Mouse (Mus musculus) forebrain, embryonic 10.5 days (tissue): ENCODE measurements around the gene Rbbp8nl. TPM values are rescaled to one million over a fixed set of nuclear protein-coding genes. Genes with fewer than 3 reads are reported as not detected.

Experiments
- DNase-seq: peaks from one replicate; pipeline ENCODE4 v3.0.0-alpha.2; 2017; ENCODE audit warnings: low spot score; ENCODE audit errors: extremely low spot score
- H3K27ac ChIP-seq: fragments of 300-500 bp; sonication (generic); 2 replicates; pipeline ENCODE4 v1.5.1; 2016; ENCODE audit warnings: mild to moderate bottlenecking
- H3K27me3 ChIP-seq: fragments of 300-500 bp; sonication (generic); 2 replicates; pipeline ENCODE4 v1.6.1; 2016; ENCODE audit warnings: mild to moderate bottlenecking; ENCODE audit not compliant: poor library complexity, severe bottlenecking
- H3K36me3 ChIP-seq: fragments of 300-500 bp; sonication (generic); replicated peaks from 2 replicates; pipeline ENCODE4 v1.6.1; 2016; ENCODE audit warnings: mild to moderate bottlenecking, moderate library complexity
- H3K4me1 ChIP-seq: fragments of 300-500 bp; sonication (generic); 2 replicates; pipeline ENCODE4 v1.6.1; 2016
- H3K4me3 ChIP-seq: fragments of 300-500 bp; sonication (generic); 2 replicates; pipeline ENCODE4 v1.5.1; 2016; ENCODE audit warnings: mild to moderate bottlenecking, moderate library complexity
- H3K9me3 ChIP-seq: fragments of 300-500 bp; sonication (generic); 2 replicates; pipeline ENCODE4 v1.6.1; 2016; ENCODE audit warnings: mild to moderate bottlenecking, moderate library complexity
- WGBS: fragments of 180-500 bp; shearing (Covaris S2); methylation state at CpG from one replicate; pipeline ENCODE4 v1.1.7; 2016; 5-methylcytosine and 5-hydroxymethylcytosine counted together
- microRNA-seq: library from miRNA; unstranded; fragments of <30 nt; microRNA quantifications from one replicate; pipeline ENCODE4, GENCODE M21; 2017
- polyA plus RNA-seq: library from polyadenylated mRNA; unstranded; fragments of >200 nt; fragmentation: Nextera tagmentation; extraction: Ambion mirVana; gene quantifications from 2 replicates; pipeline ENCODE4 v1.2.1, GENCODE M21; 2016

Rbbp8nl gene
- polyA plus RNA-seq, 1 experiment from 2014 or later: 0.35 TPM

DNA sequence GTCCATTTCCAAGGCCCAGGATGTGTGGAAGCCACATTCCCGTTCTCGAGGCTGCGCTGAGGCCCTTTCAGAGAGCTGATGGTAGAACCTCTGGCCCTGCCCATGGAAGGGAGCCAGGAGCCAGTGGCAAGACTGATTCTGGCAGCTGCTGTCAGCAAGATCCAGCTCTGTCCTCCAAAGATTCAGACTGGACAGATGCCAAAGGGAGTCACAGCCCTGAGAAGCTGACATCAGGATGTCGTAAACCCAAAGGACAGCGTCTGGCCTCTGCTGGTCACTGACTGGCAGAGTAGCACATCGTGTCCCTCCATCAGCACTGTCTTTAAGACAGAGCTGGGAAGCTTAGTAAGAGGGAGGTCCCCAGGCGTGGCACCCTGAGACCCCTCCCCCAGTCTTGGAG lies 61.1 kb downstream of the Rbbp8nl start:
- Histone ChIP-seq H3K27me3 (peaks cover 48% of the 10 kb centered on the region), H3K9me3 (no peaks in the 10 kb centered on the region), H3K4me3 (no peak overlapping the region), H3K27ac (no peak overlapping the region; the same call in 1 of the 2 replicates), H3K36me3 (no peaks in the 10 kb centered on the region), H3K4me1 (peaks cover 52% of the 10 kb centered on the region)
- WGBS: 75% methylated on average over 7 of the region's 7 CpGs
- DNase-seq: no peak

DNA sequence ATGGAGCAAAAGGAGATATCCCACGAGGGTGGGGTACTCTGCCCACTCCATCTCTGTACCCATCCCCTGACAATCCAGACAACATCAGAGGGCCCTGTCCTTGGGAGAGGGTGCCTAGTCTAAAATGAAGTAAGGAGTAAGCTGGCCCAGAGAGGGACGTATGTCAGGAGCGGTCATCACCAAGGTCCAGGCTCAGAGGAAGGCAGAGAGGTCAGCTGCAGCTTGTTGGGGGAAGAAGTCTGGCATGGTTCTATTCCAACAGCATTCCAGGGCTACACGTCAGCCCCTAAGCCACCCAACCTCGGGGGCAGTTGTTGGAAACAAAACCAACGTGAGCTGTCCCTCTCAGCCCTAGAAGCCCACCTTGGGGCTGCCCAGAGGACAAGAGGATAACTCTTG lies 61.6 kb downstream of the Rbbp8nl start:
- no peaks in the 10 kb centered on the region for H3K36me3 ChIP-seq
- 50% methylated on average over 6 of the region's 6 CpGs for WGBS
- DNase-seq: no peak
- no peak overlapping the region; the same call in 1 of the 2 replicates for H3K4me3 ChIP-seq
- peaks cover 57% of the 10 kb centered on the region for H3K4me1 ChIP-seq
- H3K9me3 ChIP-seq: no peaks in the 10 kb centered on the region
- H3K27ac ChIP-seq: peak overlapping the region; percentile 70
- H3K27me3 ChIP-seq: peaks cover 54% of the 10 kb centered on the region

Small RNA genes within 50 kb of the gene (microRNA-seq; reads per million reads assigned to microRNA genes)
- 4.8 reads per million, percentile 12 among the genes with 10 or more reads in this experiment for gene Mir3091

Other genes starting within 250 kb of the Rbbp8nl start
- gene Psma7, start 247.4 kb downstream of the Rbbp8nl start, polyA plus RNA-seq: 856 and 905 TPM in 2 replicates
- gene Ss18l1, start 247.4 kb downstream of the Rbbp8nl start, polyA plus RNA-seq: 7.0 TPM in 2 replicates
- gene Mtg2, start 219.3 kb downstream of the Rbbp8nl start, polyA plus RNA-seq: 34.0 and 35.2 TPM in 2 replicates
- 1.1 and 1.3 TPM in 2 replicates for gene Hrh3, start 185.4 kb downstream of the Rbbp8nl start, polyA plus RNA-seq
- gene Osbpl2, start 170.6 kb downstream of the Rbbp8nl start, polyA plus RNA-seq: 23.9 and 26.2 TPM in 2 replicates
- gene Adrm1, start 118.4 kb downstream of the Rbbp8nl start, polyA plus RNA-seq: 271 and 281 TPM in 2 replicates
- gene Lama5, start 64.0 kb downstream of the Rbbp8nl start, polyA plus RNA-seq: 10.7 and 11.2 TPM in 2 replicates
- 560 and 577 TPM in 2 replicates for gene Rps21, start 32.5 kb downstream of the Rbbp8nl start, polyA plus RNA-seq
- gene Cables2, start 16.4 kb downstream of the Rbbp8nl start, polyA plus RNA-seq: 9.2 and 12.0 TPM in 2 replicates
- 0.15 TPM in 1 of 2 replicates, not detected in the other for gene Gata5, start 44.8 kb upstream of the Rbbp8nl start, polyA plus RNA-seq
- gene Slco4a1, start 166.4 kb upstream of the Rbbp8nl start, polyA plus RNA-seq: 4.9 and 6.9 TPM in 2 replicates
- gene Ntsr1, start 210.1 kb upstream of the Rbbp8nl start, polyA plus RNA-seq: not detected in 2 replicates